Mouse (Mus musculus) limb, embryonic 13.5 days (tissue): ENCODE measurements around the gene Foxn3. TPM values are rescaled to one million over a fixed set of nuclear protein-coding genes. Genes with fewer than 3 reads are reported as not detected.

ENCODE experiments used
- ATAC-seq: fragments of 200-750 bp; cut with Nextera tagmentation; 2 replicates; pipeline ENCODE4 v1.8.0; 2017; ENCODE audit warnings: low read depth, moderate number of reproducible peaks, moderate TSS enrichment; ENCODE audit not compliant: low FRiP score
- H3K27ac ChIP-seq: fragments of 300-500 bp; sonication (generic); 2 replicates; pipeline ENCODE4 v1.5.1; 2015; ENCODE audit warnings: inconsistent platforms, mild to moderate bottlenecking, moderate library complexity
- H3K27me3 ChIP-seq: fragments of 300-500 bp; sonication (generic); 2 replicates; pipeline ENCODE4 v1.6.1; 2015; ENCODE audit warnings: mild to moderate bottlenecking, inconsistent platforms
- H3K36me3 ChIP-seq: fragments of 300-500 bp; sonication (generic); 2 replicates; pipeline ENCODE4 v1.6.1; 2015; ENCODE audit warnings: inconsistent platforms, mild to moderate bottlenecking, moderate library complexity
- H3K4me1 ChIP-seq: fragments of 300-500 bp; sonication (generic); 2 replicates; pipeline ENCODE4 v1.6.1; 2015; ENCODE audit warnings: inconsistent platforms
- H3K4me2 ChIP-seq: fragments of 300-500 bp; sonication (generic); replicated peaks from 2 replicates; pipeline ENCODE4 v1.6.1; 2015; ENCODE audit warnings: inconsistent platforms, mild to moderate bottlenecking, moderate library complexity
- H3K4me3 ChIP-seq: fragments of 300-500 bp; sonication (generic); 2 replicates; pipeline ENCODE4 v1.5.1; 2015; ENCODE audit warnings: moderate library complexity, mild to moderate bottlenecking, inconsistent platforms
- H3K9ac ChIP-seq: fragments of 300-500 bp; sonication (generic); 2 replicates; pipeline ENCODE4 v1.6.1; 2015; ENCODE audit warnings: mild to moderate bottlenecking, inconsistent platforms
- H3K9me3 ChIP-seq: fragments of 300-500 bp; sonication (generic); 2 replicates; pipeline ENCODE4 v1.6.1; 2016; ENCODE audit warnings: inconsistent platforms
- WGBS: fragments of 180-500 bp; shearing (Covaris S2); methylation state at CpG from one replicate; pipeline ENCODE4 v1.1.7; 2015; 5-methylcytosine and 5-hydroxymethylcytosine counted together
- polyA plus RNA-seq: library from polyadenylated mRNA; unstranded; fragments of >200 nt; fragmentation: Nextera tagmentation; extraction: Ambion mirVana; gene quantifications from 2 replicates; pipeline ENCODE4 v1.2.1, GENCODE M21; 2015

The Foxn3 gene
- polyA plus RNA-seq, 1 experiment from 2014 or later = 130 TPM

DNA sequence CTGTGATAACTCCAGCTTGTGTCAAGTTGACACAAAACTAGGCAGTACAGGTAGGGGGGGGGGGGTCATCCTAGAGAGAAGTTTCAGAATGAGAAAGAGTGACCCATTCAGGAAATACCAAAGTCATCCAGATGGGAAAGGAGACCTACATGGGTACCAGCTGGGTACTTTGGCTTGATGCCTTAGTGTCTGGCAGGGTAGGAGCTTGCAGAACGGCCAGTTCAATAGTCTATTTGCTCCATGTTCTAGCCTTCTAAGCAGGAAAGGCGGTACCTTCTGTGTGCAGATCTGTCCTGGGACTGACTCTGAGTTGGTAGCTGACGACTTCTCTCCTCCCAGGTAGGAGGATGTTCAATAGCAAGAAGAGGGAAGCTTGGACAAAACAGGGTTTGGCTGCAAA is 134.3 kb downstream of the Foxn3 start:
- Histone ChIP-seq H3K9me3 (no peaks in the 10 kb centered on the region), H3K27ac (no peak overlapping the region)
- ATAC-seq = no peak

DNA sequence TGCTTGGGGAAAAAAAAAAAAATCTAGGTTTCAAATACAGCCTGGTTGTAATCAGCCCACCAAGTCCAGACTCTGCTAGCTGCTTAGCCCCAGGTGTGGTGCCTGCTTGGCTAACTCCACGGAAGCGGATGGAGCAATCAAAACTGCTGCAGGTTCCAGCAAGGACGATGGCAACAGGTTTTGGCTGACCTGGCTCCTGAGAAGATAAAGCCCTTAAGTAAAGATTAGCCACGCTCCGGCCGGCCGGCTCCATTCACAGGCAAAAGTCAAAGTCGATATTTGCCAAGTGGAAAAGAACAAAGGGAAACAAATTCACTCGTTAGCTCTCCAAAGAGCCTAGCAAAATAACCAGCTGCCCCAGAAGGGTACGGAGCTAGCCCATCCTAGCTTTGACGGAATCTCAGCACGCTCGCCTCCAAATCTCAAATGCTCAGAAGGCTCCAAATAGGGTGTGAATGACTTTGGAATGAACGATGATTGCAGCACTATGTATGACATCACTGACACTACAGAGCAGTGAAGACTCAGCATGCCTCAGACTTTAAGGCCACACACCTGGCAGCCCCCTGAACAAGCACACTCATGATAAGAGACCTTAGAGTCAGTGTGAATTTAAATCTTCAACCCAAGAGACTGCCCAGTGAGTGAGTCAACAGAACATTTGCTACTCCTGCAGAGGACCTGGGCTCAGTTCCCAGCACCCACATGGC is 137.0 kb downstream of the Foxn3 start:
- 0 out of 2 replicates have a peak, but pooled peaks cover 12% of the 10 kb centered on the region for H3K36me3 ChIP-seq
- no peaks in the 10 kb centered on the region for H3K4me1 ChIP-seq
- no peak overlapping the region for H3K27ac ChIP-seq
- H3K4me3 ChIP-seq = no peak overlapping the region
- no peak overlapping the region for H3K9ac ChIP-seq
- no peak for ATAC-seq
- H3K9me3 ChIP-seq = no peaks in the 10 kb centered on the region
- 80% methylated on average over 14 of the region's 14 CpGs for WGBS
- no peak overlapping the region for H3K4me2 ChIP-seq
- H3K27me3 ChIP-seq = no peaks in the 10 kb centered on the region

More for the DNA sequence above, 134.3 kb downstream of the Foxn3 start:
- no peaks in the 10 kb centered on the region for H3K4me1 ChIP-seq
- no peak overlapping the region for H3K9ac ChIP-seq
- H3K4me3 ChIP-seq = no peak overlapping the region
- H3K27me3 ChIP-seq = no peaks in the 10 kb centered on the region
- H3K36me3 ChIP-seq = 0 out of 2 replicates have a peak, but pooled peaks cover 12% of the 10 kb centered on the region
- WGBS = 82% methylated on average over 3 of the region's 3 CpGs
- no peak overlapping the region for H3K4me2 ChIP-seq

DNA sequence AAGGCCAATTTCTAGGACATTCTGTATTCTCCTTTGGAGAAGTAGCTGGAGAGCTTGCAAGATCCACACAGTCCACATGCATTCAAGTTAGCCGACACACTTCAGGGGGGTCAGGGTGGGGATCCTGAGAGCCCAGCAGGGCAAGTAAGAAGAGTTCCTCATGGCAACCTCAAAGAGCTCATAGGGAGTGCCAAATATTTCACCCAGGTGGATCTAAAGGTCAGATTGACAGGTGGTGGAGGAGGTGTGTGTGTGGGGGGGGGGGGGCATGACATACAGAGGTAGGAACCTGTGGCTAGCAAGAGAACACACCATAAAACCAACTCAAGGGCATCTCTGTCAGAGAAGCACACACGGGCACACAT is 144.0 kb downstream of the Foxn3 start:
- WGBS = 80% methylated on average over 2 of the region's 2 CpGs
- Histone ChIP-seq H3K9ac (no peak overlapping the region), H3K27me3 (no peaks in the 10 kb centered on the region), H3K36me3 (no peaks in the 10 kb centered on the region), H3K4me1 (peaks cover 14% of the 10 kb centered on the region), H3K4me3 (no peak overlapping the region), H3K9me3 (no peaks in the 10 kb centered on the region), H3K27ac (no peak overlapping the region), H3K4me2 (no peak overlapping the region)
- no peak for ATAC-seq

DNA sequence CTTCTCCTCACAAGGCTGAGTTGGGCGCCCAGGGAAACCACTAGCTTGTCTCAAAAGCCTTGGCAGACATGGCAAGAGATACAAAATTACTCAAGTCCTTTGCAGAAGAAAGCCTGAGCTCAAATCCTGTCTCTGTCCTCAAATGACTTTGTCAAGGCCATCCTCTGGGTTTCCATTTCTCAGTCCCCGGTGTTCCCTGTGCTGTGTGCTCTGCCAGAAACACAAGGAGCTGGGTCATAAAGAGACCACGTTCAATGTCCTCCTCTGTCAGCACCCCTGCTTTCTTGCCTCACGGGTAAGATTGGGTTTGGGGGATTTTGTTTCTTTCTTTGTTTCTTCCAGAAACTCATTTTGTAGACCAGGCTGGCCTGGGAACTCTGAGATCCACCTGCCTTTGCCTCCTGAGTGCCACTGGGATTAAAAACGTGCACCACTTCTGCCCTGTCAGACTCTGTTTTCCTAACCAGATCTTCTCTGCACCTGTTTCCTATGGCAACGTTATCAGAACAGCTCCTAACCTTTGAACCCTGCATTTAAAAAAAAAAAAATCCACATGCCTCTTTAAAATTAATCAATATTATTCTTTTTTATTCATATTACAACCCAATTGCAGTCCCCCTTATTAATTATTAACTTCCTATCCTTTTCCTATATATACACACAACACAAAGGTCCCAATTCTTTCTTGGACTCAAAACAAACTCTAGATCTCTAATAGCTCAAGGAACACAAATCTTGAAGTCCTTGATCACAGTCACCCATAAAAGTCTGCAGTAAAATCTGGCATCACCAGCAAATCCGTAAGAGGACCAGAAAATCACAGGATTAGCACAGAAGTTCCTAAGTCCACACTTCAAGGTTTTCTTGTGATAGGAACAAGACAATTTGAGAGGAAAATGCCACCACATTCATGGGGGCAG is 144.6 kb downstream of the Foxn3 start:
- H3K9ac ChIP-seq = no peak overlapping the region
- WGBS = 64% methylated on average over 7 of the region's 7 CpGs
- H3K36me3 ChIP-seq = no peaks in the 10 kb centered on the region
- no peak overlapping the region for H3K4me2 ChIP-seq
- ATAC-seq = no peak
- no peaks in the 10 kb centered on the region for H3K27me3 ChIP-seq
- no peak overlapping the region for H3K27ac ChIP-seq
- H3K4me3 ChIP-seq = no peak overlapping the region
- H3K9me3 ChIP-seq = no peaks in the 10 kb centered on the region
- H3K4me1 ChIP-seq = peaks cover 20% of the 10 kb centered on the region

DNA sequence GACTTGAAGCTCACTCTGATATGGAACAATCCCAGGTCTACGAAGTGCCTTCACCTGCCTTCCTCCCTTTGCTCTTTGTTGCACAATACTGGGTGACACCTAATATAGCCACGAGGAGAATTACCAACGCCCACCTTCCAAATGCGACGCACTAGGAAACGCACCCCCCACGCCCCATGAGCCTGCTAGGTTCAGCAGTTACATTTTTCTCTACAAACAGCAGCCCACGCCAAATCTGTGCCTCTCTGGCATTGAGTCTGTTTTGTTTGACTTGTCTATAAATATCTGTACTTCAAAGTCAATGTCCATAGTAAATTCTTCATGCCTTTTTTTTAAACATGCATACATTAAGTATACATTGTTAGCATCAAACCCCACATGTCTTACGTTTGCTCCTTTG is 145.5 kb downstream of the Foxn3 start:
- Histone ChIP-seq H3K4me1 (peaks cover 20% of the 10 kb centered on the region), H3K9me3 (no peaks in the 10 kb centered on the region), H3K27me3 (no peaks in the 10 kb centered on the region), H3K36me3 (no peaks in the 10 kb centered on the region), H3K27ac (no peak overlapping the region), H3K4me3 (no peak overlapping the region), H3K9ac (no peak overlapping the region), H3K4me2 (no peak overlapping the region)
- no peak for ATAC-seq
- WGBS = 83% methylated on average over 9 of the region's 9 CpGs

GRCm38 (mm10) chr12:99415538-99415937 is 147.8 kb downstream of the Foxn3 start:
- 53% methylated on average over 5 of the region's 5 CpGs for WGBS
- no peak for ATAC-seq

GRCm38 (mm10) chr12:99412496-99412895 is 150.9 kb downstream of the Foxn3 start:
- no peak for ATAC-seq
- no peak overlapping the region for H3K4me3 ChIP-seq
- H3K27ac ChIP-seq = no peak overlapping the region
- 52% methylated on average over 3 of the region's 3 CpGs for WGBS
- peaks cover 23% of the 10 kb centered on the region for H3K4me1 ChIP-seq
- H3K9ac ChIP-seq = no peak overlapping the region
- no peaks in the 10 kb centered on the region for H3K36me3 ChIP-seq
- no peaks in the 10 kb centered on the region for H3K9me3 ChIP-seq
- H3K27me3 ChIP-seq = no peaks in the 10 kb centered on the region
- H3K4me2 ChIP-seq = no peak overlapping the region

More at GRCm38 (mm10) chr12:99415538-99415937, 147.8 kb downstream of the Foxn3 start:
- Histone ChIP-seq H3K9ac (no peak overlapping the region), H3K4me1 (peaks cover 20% of the 10 kb centered on the region), H3K27ac (no peak overlapping the region; the same call in 1 of the 2 replicates), H3K36me3 (no peaks in the 10 kb centered on the region), H3K4me2 (no peak overlapping the region), H3K9me3 (no peaks in the 10 kb centered on the region), H3K27me3 (no peaks in the 10 kb centered on the region), H3K4me3 (no peak overlapping the region)

DNA sequence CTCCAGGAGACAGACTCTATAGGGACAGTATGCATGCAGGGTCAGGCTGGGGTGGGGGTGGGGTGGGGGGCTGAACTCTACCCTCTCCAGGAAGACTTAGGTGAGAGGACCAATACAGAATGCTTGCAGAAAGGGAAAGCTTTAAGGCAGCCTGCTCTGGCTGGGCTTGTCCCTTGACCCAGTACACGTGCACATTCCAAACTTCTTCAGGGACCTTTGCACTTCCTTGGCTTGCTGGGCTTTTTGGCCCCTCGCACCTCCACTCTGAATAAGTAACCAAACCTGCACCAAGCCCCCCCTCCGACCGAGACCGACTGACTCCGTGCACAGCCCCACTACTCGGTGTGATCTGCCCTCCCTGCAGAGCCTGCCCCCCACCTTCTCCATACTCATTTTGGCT is 151.3 kb downstream of the Foxn3 start:
- Histone ChIP-seq H3K9ac (no peak overlapping the region), H3K9me3 (no peaks in the 10 kb centered on the region), H3K4me1 (peaks cover 27% of the 10 kb centered on the region), H3K4me3 (no peak overlapping the region), H3K27me3 (no peaks in the 10 kb centered on the region), H3K36me3 (no peaks in the 10 kb centered on the region), H3K4me2 (no peak overlapping the region), H3K27ac (no peak overlapping the region)
- WGBS = 32% methylated on average over 7 of the region's 7 CpGs
- no peak for ATAC-seq

- 71% methylated on average over 3 of the region's 3 CpGs for WGBS
- Histone ChIP-seq H3K4me1 (peaks cover 22% of the 10 kb centered on the region; the same call in 1 of the 2 replicates), H3K27ac (no peak overlapping the region), H3K9me3 (no peaks in the 10 kb centered on the region), H3K4me2 (no peak overlapping the region), H3K36me3 (no peaks in the 10 kb centered on the region), H3K27me3 (no peaks in the 10 kb centered on the region), H3K9ac (no peak overlapping the region), H3K4me3 (no peak overlapping the region)
- no peak for ATAC-seq
Observed at GRCm38 (mm10) chr12:99408651-99409050, 154.7 kb downstream of the Foxn3 start.

DNA sequence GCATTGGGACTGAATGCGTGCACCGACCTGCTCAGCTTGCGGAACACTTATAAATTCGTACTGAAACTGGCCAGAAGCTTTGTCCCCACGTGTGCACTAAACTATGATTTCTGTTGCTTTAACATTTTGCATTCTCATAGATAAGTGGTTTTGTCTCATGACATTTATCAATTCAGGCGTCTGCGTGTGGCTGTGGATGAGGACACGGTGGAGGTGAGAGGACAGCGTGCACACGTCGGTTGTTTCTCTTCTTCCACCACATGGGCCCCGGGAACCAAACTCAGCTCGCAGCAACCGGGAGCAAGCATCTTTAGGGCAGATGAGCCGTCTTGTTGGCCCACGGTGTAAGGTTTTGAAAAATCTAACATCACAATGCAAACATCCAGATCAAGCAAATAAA is 155.3 kb downstream of the Foxn3 start:
- Histone ChIP-seq H3K9ac (no peak overlapping the region), H3K27ac (no peak overlapping the region), H3K4me3 (no peak overlapping the region), H3K9me3 (no peaks in the 10 kb centered on the region), H3K4me2 (no peak overlapping the region), H3K27me3 (no peaks in the 10 kb centered on the region), H3K4me1 (peaks cover 22% of the 10 kb centered on the region; the same call in 1 of the 2 replicates), H3K36me3 (no peaks in the 10 kb centered on the region)
- 86% methylated on average over 16 of the region's 16 CpGs for WGBS
- ATAC-seq = no peak

- H3K27me3 ChIP-seq = no peaks in the 10 kb centered on the region
- no peak overlapping the region; the same call in 1 of the 2 replicates for H3K27ac ChIP-seq
- no peaks in the 10 kb centered on the region for H3K36me3 ChIP-seq
- WGBS = 59% methylated on average over 6 of the region's 6 CpGs
- 0 out of 2 replicates have a peak overlapping the region, but pooled peaks have one; percentile 1 for H3K4me3 ChIP-seq
- no peak overlapping the region for H3K9ac ChIP-seq
- H3K4me1 ChIP-seq = peaks cover 22% of the 10 kb centered on the region; the same call in 1 of the 2 replicates
- H3K4me2 ChIP-seq = peak overlapping the region; percentile 25; the same call in 1 of the 2 replicates
- ATAC-seq = no peak
- H3K9me3 ChIP-seq = no peaks in the 10 kb centered on the region
Observed at GRCm38 (mm10) chr12:99407318-99407716, 156.1 kb downstream of the Foxn3 start.

- no peak for ATAC-seq
- Histone ChIP-seq H3K4me2 (peak overlapping the region; percentile 25; the same call in 1 of the 2 replicates), H3K4me3 (0 out of 2 replicates have a peak overlapping the region, but pooled peaks have one; percentile 1), H3K36me3 (no peaks in the 10 kb centered on the region), H3K27me3 (no peaks in the 10 kb centered on the region), H3K27ac (no peak overlapping the region), H3K4me1 (peaks cover 22% of the 10 kb centered on the region; the same call in 1 of the 2 replicates), H3K9ac (no peak overlapping the region), H3K9me3 (no peaks in the 10 kb centered on the region)
- 51% methylated on average over 15 of the region's 15 CpGs for WGBS
Observed at GRCm38 (mm10) chr12:99406697-99407317, 156.6 kb downstream of the Foxn3 start.
